Mouse (Mus musculus): ENCODE results near the gene Olfr45.
"Not testable (repeated sequence)": the region's sequence is repeated elsewhere in the genome, so short reads cannot be mapped to it uniquely, and the experiment has no call there.

The Olfr45 gene

DNA sequence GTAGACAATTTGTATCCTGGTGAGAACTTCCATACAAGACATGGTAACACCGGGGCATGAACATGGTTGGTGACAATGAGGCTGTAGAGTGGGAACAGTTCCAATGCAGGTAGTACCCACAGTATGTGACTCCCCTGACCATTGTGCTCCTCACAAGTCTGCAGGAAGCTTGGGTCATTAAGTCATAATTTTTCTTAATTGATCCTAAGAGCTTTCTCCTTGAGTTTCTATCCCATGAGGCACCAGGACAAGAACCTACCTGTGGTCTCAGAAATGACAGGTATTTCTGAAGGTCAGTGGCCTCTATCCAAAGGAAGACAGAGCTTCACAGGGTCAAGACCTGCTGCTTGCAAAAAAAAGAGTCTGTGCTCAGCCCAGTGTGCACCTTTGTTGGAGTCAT is at the start of gene Olfr45:
Olfr45 (plus strand) TSS at position 301 of the 400 bp plus-strand sequence.
- no peak for DNase-seq

DNA sequence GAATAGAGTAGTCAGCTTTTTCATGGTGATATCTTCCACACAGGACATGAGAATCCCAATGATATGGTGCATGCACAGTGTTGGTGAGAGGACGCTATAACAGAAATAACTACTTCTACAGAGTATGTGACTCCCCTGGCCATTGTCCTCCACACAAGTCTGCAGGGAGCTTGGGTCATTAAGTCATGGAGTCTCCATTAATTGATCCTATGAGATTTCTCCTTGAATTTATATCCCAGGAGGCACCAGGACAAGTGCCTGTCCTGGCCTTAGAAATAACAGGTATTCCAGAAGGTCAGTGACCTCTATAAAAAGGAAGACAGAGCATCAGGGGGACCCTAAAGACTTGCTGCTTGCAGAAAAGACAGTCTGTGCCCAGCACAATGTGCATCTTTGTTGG is 35.6 kb upstream of the Olfr45 start, which contains the start of gene Olfr53:
Olfr53 (plus strand) TSS at position 301 of the 400 bp plus-strand sequence.
- DNase-seq = no peak

DNA sequence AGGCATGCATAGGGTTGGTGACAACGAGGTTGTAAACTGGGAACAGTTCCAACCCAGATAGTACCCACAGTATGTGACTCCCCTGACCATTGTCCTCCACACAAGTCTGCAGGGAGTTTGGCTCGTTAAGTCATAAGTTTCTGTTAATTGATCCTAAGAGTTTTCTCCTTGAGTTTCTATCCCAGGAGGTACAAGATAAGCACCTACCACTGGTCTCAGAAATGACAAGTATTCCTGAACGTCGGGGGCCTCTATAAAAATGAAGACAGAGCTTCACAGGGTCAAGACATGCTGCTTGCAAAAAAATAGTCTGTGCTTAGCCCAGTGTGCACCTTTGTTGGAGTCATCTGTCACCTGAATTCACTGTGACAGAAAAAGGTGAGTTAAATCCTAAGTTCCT is 22.1 kb upstream of the Olfr45 start, which contains the start of gene Olfr539:
Olfr539 (plus strand) TSS at position 301 of the 400 bp plus-strand sequence.
- DNase-seq = no peak

DNA sequence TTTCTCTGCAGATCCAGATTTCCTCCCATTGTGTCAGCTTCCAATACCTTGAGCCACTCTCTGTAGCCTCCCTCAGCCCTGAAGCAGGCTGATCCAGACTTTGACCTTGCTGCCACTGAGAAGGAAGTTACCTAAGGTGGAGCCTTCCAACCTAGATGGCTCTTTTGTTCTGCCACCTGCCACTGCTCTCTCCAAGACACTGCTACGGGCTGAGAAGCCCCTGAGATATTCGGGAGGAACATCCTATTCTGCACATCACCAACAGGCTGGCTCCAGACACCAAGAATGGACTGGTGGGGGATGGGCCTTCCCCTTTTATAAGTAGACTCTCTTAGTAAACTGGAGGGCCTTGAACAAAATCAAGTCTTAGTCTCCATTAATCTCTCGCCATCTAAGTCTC is 11.1 kb upstream of the Olfr45 start:
- DNase-seq = not testable (repeated sequence)

DNA sequence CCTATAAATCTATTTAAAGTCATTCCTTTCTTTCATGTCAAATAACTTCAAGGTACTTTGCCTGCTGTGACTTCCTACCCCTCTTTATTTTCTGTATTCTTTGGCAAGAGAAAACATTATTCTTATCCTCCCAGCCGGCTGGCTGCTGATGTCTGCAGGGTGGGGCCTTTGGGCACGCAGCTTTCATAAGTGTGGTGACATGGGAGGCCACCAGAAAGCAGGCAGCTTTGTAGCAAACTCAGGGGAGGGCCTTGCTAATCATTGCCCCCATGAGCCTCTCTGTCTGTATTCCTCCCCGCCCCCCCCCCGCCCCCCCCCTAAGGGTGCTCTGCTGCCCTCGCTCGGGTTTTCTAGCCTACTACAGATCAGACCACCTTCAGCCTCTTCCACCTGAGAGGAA is 5.9 kb upstream of the Olfr45 start:
- peak; percentile 4 for DNase-seq

DNA sequence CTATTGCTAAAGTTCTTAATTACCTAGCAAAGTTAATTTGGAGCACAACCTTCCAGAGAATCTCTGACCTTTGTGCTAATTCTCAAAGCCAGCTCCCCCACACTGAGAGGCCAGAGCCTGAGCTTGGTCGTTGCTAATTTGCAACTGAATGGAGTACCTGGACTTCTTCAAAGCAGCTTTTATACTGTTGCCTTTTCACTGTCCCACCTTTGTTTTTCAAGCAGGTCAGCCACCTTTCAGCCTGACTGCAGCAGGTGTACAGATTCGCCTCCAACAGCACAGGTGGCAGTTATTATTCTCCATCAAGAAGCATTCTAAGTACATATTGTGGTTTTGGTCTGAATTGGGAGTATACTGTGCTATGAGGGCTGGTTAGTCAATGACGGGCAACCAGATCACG is 2.2 kb upstream of the Olfr45 start:
- not testable (repeated sequence) for DNase-seq

DNA sequence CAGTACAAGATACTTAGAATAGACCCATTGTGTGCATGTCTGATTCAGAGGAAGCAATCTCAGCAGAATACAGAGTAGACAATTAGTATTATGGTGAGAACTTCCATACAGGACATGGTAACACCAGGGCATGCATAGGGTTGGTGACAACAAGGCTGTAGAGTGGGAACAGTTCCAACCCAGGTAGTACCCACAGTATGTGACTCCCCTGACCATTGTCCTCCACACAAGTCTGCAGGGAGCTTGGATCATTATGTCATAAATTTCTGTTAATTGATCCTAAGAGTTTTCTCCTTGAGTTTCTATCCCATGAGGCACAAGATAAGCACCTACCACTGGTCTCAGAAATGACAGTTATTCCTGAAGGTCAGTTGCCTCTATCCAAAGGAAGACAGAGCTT is 15.2 kb downstream of the Olfr45 start, which contains the start of gene Olfr541:
Olfr541 (plus strand) TSS at position 301 of the 400 bp plus-strand sequence.
- DNase-seq = no peak

DNA sequence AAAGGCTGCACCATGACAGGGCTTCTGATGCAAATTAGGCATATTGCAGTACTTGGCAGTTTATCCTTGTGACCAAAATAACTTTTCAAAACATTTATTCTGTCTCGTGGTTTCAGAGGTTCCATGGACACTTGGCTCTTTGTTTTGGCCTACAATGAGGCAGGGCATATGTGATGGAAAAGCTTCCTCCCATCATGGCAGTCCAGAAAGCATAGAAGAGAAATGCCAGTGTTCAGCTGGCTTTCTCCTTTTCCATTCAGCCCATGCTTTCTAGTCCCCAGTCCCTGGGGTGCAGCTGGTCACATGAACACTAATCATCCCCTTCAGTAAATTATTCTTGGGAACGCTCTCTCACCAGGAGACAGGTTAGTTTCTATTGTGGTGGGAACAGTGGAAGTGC is 24.6 kb downstream of the Olfr45 start:
- DNase-seq = no peak

DNA sequence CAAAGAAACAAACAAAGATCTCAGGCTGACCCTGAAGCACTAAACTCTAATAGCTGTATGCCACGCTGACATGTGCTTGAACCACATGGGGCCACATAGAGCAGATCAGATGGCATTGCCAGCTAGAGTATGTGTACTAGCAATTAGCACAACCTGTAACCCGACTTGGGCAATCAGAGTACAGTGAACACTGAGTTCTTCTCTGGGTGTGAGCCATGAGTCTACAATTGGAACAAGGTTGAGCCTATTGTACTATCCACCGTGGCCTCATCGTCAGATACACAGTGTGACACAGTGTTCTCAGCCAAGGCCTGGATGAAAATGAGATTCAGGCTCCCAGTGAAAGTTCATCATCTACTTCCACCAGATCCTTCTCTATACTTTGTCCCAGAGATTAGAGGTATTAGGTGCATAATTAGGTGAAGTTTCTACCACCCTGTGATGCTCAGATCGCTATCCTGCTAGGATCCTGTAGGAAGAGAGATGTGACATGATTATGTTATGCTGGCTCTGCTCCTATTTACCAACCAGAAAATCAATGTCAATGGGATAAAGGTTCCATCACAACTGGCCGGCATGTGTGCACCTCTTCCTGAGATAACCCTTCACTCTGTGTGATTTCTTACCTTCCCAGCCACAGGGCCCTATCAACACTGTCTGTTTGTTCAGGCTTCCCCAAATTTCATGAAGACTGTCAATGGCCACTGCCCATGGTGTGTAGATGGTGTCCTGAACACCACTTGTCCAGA is 26.0 kb downstream of the Olfr45 start:
- DNase-seq = no peak

DNA sequence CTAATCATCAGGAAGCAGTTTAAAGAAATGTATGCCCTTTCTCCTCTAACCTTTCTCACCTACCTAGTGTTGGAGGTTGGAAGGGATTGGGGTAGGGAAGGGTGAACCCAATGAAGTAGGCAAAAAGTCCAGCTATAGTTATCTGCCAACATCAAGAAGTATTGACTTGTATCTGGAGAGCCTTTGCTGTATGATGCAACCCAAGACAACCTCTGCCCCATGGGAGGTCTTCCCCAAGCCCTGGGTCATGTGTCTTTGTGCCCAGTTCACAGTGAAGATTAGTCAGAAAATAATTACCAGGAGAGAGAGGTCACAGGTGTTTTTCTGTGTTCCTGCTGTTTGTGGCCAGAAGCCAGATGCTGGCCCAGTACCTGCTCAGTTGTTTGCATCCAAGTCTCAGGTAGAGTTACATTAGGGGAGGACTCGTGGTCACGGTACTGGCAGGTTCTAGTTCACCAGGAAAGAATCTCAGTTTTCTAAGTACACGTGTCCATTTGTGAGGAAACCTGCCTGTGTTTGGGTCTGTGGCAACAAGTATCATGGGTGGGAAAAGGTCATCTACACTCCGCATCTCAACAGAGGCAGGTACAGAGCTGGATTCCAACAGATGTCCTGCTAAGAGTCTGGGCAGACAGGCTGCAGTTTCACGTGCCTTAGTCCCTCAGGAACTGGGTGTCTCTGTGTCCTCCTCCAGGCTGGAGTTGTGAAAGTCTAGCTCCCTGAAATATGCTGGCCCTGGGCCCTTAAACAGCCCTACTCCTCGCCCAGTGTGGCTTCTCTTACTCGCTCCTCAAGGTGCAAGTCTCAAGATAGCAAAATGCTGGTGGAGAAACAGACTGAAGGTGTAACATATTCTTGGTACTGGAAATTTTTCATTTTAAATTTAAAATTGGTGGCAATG is 35.7 kb downstream of the Olfr45 start:
- no peak for DNase-seq

DNA sequence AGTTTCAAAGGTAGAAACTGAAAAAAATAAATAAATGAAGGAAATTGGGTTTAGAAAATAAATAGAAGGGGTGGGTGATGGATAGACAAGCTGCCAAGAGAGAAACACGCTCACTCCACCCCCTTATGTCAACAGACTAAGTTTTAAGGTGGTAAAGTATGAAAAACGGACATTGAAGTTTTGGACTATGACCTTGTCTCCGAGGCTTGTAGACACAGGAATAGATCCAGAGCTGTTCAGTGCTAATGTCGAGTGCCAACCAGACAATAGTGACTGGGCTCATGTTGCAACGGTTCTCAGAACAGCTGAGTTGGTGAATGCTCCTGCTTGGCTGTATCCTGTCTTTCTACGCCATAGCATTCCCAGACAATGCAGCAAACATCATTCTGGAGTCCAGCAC is 39.3 kb downstream of the Olfr45 start:
- DNase-seq = no peak

DNA sequence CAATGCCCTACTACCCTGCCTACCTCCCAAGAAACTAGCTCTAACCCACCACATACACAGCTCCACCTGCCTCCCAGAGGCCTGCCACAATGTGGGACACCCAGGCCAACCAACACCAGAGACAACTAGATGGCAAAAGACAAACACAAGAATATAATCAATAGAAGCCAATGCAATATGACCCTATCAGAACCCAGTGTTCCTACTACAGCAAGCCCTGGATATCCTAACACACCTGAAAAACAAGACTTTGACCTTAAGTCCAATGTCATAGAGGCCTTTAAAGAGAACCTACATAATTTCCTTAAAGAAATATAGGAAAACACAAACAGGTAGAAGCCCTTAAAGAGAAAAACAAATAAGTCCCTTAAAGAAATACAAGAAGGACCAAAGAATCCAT is 43.8 kb downstream of the Olfr45 start:
- no peak for DNase-seq

DNA sequence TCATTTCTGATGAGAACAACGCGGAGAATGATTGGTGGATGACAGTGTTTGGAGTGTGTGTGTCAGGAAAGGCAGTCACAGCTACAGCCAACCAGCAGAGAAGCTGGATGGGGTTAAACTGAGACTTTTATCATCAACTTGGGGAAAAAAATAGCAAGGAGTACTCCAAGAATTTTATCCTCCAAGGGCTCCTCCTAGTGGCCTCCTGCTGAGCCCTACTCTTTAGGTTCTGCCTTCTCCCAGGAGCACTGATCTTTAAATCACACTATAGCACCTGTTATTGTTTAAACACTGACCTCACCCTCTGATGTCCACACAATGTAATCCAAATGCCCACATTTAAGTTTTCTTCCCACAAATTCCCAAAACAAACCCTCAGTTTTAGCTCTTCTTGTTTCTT is 51.4 kb downstream of the Olfr45 start:
- DNase-seq = no peak
